ENCODE assay signal across 10 mouse cellular contexts in genomic region chr4:130306796-130307630, GRCm38 (mm10). TPM values are rescaled to one million over a fixed set of nuclear protein-coding genes. Genes with fewer than 3 reads are reported as not detected.
A peak's percentile ranks its signal among the peaks of the same experiment; 100 is the strongest.
DNase-seq lines count a peak whose midpoint lies in the region; ATAC-seq lines count a peak whose summit lies in the region.
"Had no signal": no experiment of that assay in that cellular context is flagged by ENCODE, and none has a peak within 500 bp of the region (broad histone marks: within the 10 kb centered on the region; RNA-seq: fewer than 3 reads in every experiment).

No protein-coding gene starts in this region.

- peak; percentile 28 to 39 for DNase-seq in cerebellum, adult 18-20 months
- no peak for DNase-seq in cerebellum, adult 8-10 months
- DNase-seq in cerebellum, postnatal 14 days: peak; percentile 43 to 56
- no peak for DNase-seq in thymus, postnatal 0 days (ENCODE audit: low spot score)
- DNase-seq in frontal cortex, postnatal 25 days (ENCODE audit: low spot score in 2 of 2): no peak

- peak overlapping the region; percentile 11; the same call in 1 of the 2 replicates for H3K9ac ChIP-seq in heart, embryonic 11.5 days (ENCODE audit: low read depth, low read length)
- no peak overlapping the region for H3K9ac ChIP-seq in kidney, embryonic 15.5 days
- no peak overlapping the region for H3K9ac ChIP-seq in stomach, embryonic 15.5 days

- no peaks in the 10 kb centered on the region for H3K36me3 ChIP-seq in heart, embryonic 11.5 days (ENCODE audit: control insufficient read depth, insufficient read depth, low read length)
- H3K36me3 ChIP-seq in kidney, embryonic 15.5 days: no peaks in the 10 kb centered on the region
- no peaks in the 10 kb centered on the region for H3K36me3 ChIP-seq in stomach, embryonic 15.5 days

- peak overlapping the region; percentile 81 for H3K4me2 ChIP-seq in heart, embryonic 11.5 days
- peak overlapping the region; percentile 96 for H3K4me2 ChIP-seq in kidney, embryonic 15.5 days
- H3K4me2 ChIP-seq in stomach, embryonic 15.5 days: peak overlapping the region; percentile 98; the same call in 1 of the 2 replicates

- no peaks in the 10 kb centered on the region for H3K9me3 ChIP-seq in heart, embryonic 11.5 days (replicated peaks; ENCODE audit: control insufficient read depth, low read length)
- H3K9me3 ChIP-seq in kidney, embryonic 15.5 days (replicated peaks): no peaks in the 10 kb centered on the region
- H3K9me3 ChIP-seq in stomach, embryonic 15.5 days: no peaks in the 10 kb centered on the region

- 0 out of 2 replicates have a peak overlapping the region, but pooled peaks have one; percentile 80 for H3K27ac ChIP-seq in heart, embryonic 11.5 days (ENCODE audit: low read depth, low read length)
- peak overlapping the region; percentile 77 for H3K27ac ChIP-seq in kidney, embryonic 15.5 days
- no peak overlapping the region for H3K27ac ChIP-seq in stomach, embryonic 15.5 days

- 80% methylated on average over 10 of the region's 10 CpGs for WGBS in heart, embryonic 11.5 days (ENCODE audit: insufficient replicate concordance)
- 70% methylated on average over 10 of the region's 10 CpGs for WGBS in kidney, embryonic 15.5 days
- WGBS in stomach, embryonic 15.5 days: 78% methylated on average over 10 of the region's 10 CpGs

- H3K4me1 ChIP-seq in heart, embryonic 11.5 days (ENCODE audit: control insufficient read depth, insufficient read depth, low read length): peaks cover 15% of the 10 kb centered on the region; the same call in 1 of the 2 replicates
- H3K4me1 ChIP-seq in kidney, embryonic 15.5 days: peaks cover 36% of the 10 kb centered on the region
- peaks cover 13% of the 10 kb centered on the region for H3K4me1 ChIP-seq in stomach, embryonic 15.5 days

- ATAC-seq in heart, embryonic 11.5 days (replicated peaks; ENCODE audit: insufficient number of reproducible peaks, low FRiP score, low TSS enrichment): no peak
- ATAC-seq in kidney, embryonic 15.5 days (replicated peaks; ENCODE audit: low FRiP score): 0 out of 2 replicates have a peak, but pooled peaks have one; percentile 31
- ATAC-seq in stomach, embryonic 15.5 days (ENCODE audit: insufficient read depth, low FRiP score, low read depth): no peak

- peaks cover 23% of the 10 kb centered on the region for H3K27me3 ChIP-seq in heart, embryonic 11.5 days (ENCODE audit: control insufficient read depth, insufficient read depth, low read length)
- peaks cover 65% of the 10 kb centered on the region for H3K27me3 ChIP-seq in kidney, embryonic 15.5 days
- peaks cover 28% of the 10 kb centered on the region for H3K27me3 ChIP-seq in stomach, embryonic 15.5 days (replicated peaks)

- no peak overlapping the region for H3K4me3 ChIP-seq in heart, embryonic 11.5 days (ENCODE audit: low read depth, low read length)
- peak overlapping the region; percentile 50; the same call in 1 of the 2 replicates for H3K4me3 ChIP-seq in kidney, embryonic 15.5 days (replicated peaks)
- H3K4me3 ChIP-seq in stomach, embryonic 15.5 days (replicated peaks): peak overlapping the region; percentile 49; the same call in 1 of the 2 replicates

RNA-seq across cellular contexts. Expression of gene Fabp3, which starts 1.4 kb away (rescaled TPM):
- 514 and 562 TPM in 2 replicates for polyA plus RNA-seq in heart, embryonic 11.5 days (2014; fragmentation: Nextera tagmentation; extraction: Ambion mirVana)
- 70.7 and 81.3 TPM in 2 replicates for polyA plus RNA-seq in kidney, embryonic 15.5 days (2015; fragmentation: Nextera tagmentation; extraction: Ambion mirVana)
- polyA plus RNA-seq in stomach, embryonic 15.5 days (2015; fragmentation: Nextera tagmentation; extraction: Ambion mirVana): 7.4 and 7.7 TPM in 2 replicates
- polyA plus RNA-seq in thymus, postnatal 0 days (2015; fragmentation: Nextera tagmentation; extraction: Ambion mirVana): 2.9 and 3.1 TPM in 2 replicates

RNA-seq across cellular contexts. Expression of gene Gm10570, which starts 1.5 kb away (rescaled TPM):
- 0.82 TPM in 1 of 2 replicates, not detected in the other for polyA plus RNA-seq in heart, embryonic 11.5 days (2014; fragmentation: Nextera tagmentation; extraction: Ambion mirVana)
- 0.36 and 0.57 TPM in 2 replicates for polyA plus RNA-seq in kidney, embryonic 15.5 days (2015; fragmentation: Nextera tagmentation; extraction: Ambion mirVana)
- 0.57 TPM in 1 of 2 replicates, not detected in the other for polyA plus RNA-seq in stomach, embryonic 15.5 days (2015; fragmentation: Nextera tagmentation; extraction: Ambion mirVana)
- not detected in 2 replicates for polyA plus RNA-seq in thymus, postnatal 0 days (2015; fragmentation: Nextera tagmentation; extraction: Ambion mirVana)
- polyA plus RNA-seq: C2C12; neural tube, embryonic 11.5 days had no signal

RNA-seq across cellular contexts. Expression of gene Serinc2, which starts 28.0 kb away (rescaled TPM):
- polyA plus RNA-seq in heart, embryonic 11.5 days (2014; fragmentation: Nextera tagmentation; extraction: Ambion mirVana): 10.8 and 11.6 TPM in 2 replicates
- polyA plus RNA-seq in kidney, embryonic 15.5 days (2015; fragmentation: Nextera tagmentation; extraction: Ambion mirVana): 43.8 and 48.8 TPM in 2 replicates
- 34.0 and 34.5 TPM in 2 replicates for polyA plus RNA-seq in stomach, embryonic 15.5 days (2015; fragmentation: Nextera tagmentation; extraction: Ambion mirVana)
- polyA plus RNA-seq in thymus, postnatal 0 days (2015; fragmentation: Nextera tagmentation; extraction: Ambion mirVana): 8.3 and 9.4 TPM in 2 replicates

RNA-seq across cellular contexts. Expression of gene Zcchc17, which starts 52.7 kb away (rescaled TPM):
- 50.9 and 56.5 TPM in 2 replicates for polyA plus RNA-seq in heart, embryonic 11.5 days (2014; fragmentation: Nextera tagmentation; extraction: Ambion mirVana)
- 65.6 and 75.1 TPM in 2 replicates for polyA plus RNA-seq in kidney, embryonic 15.5 days (2015; fragmentation: Nextera tagmentation; extraction: Ambion mirVana)
- polyA plus RNA-seq in stomach, embryonic 15.5 days (2015; fragmentation: Nextera tagmentation; extraction: Ambion mirVana): 59.9 and 64.9 TPM in 2 replicates
- polyA plus RNA-seq in thymus, postnatal 0 days (2015; fragmentation: Nextera tagmentation; extraction: Ambion mirVana): 96.6 and 104 TPM in 2 replicates

RNA-seq across cellular contexts. Expression of gene Snrnp40, which starts 52.9 kb away (rescaled TPM):
- 87.0 and 94.0 TPM in 2 replicates for polyA plus RNA-seq in heart, embryonic 11.5 days (2014; fragmentation: Nextera tagmentation; extraction: Ambion mirVana)
- 165 and 173 TPM in 2 replicates for polyA plus RNA-seq in kidney, embryonic 15.5 days (2015; fragmentation: Nextera tagmentation; extraction: Ambion mirVana)
- 129 and 135 TPM in 2 replicates for polyA plus RNA-seq in stomach, embryonic 15.5 days (2015; fragmentation: Nextera tagmentation; extraction: Ambion mirVana)
- polyA plus RNA-seq in thymus, postnatal 0 days (2015; fragmentation: Nextera tagmentation; extraction: Ambion mirVana): 152 and 156 TPM in 2 replicates

Comparison
In these comparisons a context has a peak if more than half of its experiments do, and no peak if none do; other contexts are left out.
1. DNase-seq: peak in cerebellum, adult 18-20 months (2 of 2) and cerebellum, postnatal 14 days (2 of 2); none in cerebellum, adult 8-10 months (single experiment), thymus, postnatal 0 days (single experiment) and frontal cortex, postnatal 25 days (0 of 2).
2. Peak in every context shown above with its lines, with median percentiles within 50 percentile points of each other: H3K4me2 ChIP-seq.